Mouse (Mus musculus): ENCODE measurements around the gene Abcd2. TPM values are rescaled to one million over a fixed set of nuclear protein-coding genes. Genes with fewer than 3 reads are reported as not detected.

Abcd2 gene
- polyA plus RNA-seq, 1 experiment from 2014 or later: 16.5 TPM

GRCm38 (mm10) chr15:91192223-91192598, 612 bp upstream of the Abcd2 start:
- H3K4me3 ChIP-seq (ENCODE audit: low read depth, low read length): peak overlapping the region; percentile 52
- H3K27ac ChIP-seq (ENCODE audit: low read depth, low read length): peak overlapping the region; percentile 84
- DNase-seq (ENCODE audit: low spot score) (no peak), ATAC-seq (peak; percentile 49)
- no peaks in the 10 kb centered on the region for H3K9me3 ChIP-seq (replicated peaks; ENCODE audit: control insufficient read depth, low read length)
- peak overlapping the region; percentile 69 for H3K4me2 ChIP-seq (ENCODE audit: low read length)
- peak overlapping the region; percentile 70 for H3K9ac ChIP-seq (ENCODE audit: low read length)
- peaks cover 5% of the 10 kb centered on the region for H3K4me1 ChIP-seq (ENCODE audit: control insufficient read depth, insufficient read depth, low read length)
- no peaks in the 10 kb centered on the region for H3K36me3 ChIP-seq (ENCODE audit: control insufficient read depth, insufficient read depth, low read length)
- 10% methylated on average over 7 of the region's 7 CpGs for WGBS
- no peaks in the 10 kb centered on the region for H3K27me3 ChIP-seq (replicated peaks; ENCODE audit: control insufficient read depth, insufficient read depth, low read length)

- WGBS: 14% methylated on average over 17 of the region's 17 CpGs
- H3K4me3 ChIP-seq (ENCODE audit: low read depth, low read length): peak overlapping the region; percentile 52
- peak; percentile 40 for DNase-seq (ENCODE audit: low spot score)
- peaks cover 5% of the 10 kb centered on the region for H3K4me1 ChIP-seq (ENCODE audit: control insufficient read depth, insufficient read depth, low read length)
- peak overlapping the region; percentile 69 for H3K4me2 ChIP-seq (ENCODE audit: low read length)
- peak overlapping the region; percentile 84 for H3K27ac ChIP-seq (ENCODE audit: low read depth, low read length)
- peak overlapping the region; percentile 70 for H3K9ac ChIP-seq (ENCODE audit: low read length)
- peak; percentile 32; the same call in 1 of the 2 replicates for ATAC-seq
- H3K36me3 ChIP-seq (ENCODE audit: control insufficient read depth, insufficient read depth, low read length): no peaks in the 10 kb centered on the region
- H3K9me3 ChIP-seq (replicated peaks; ENCODE audit: control insufficient read depth, low read length): no peaks in the 10 kb centered on the region
- no peaks in the 10 kb centered on the region for H3K27me3 ChIP-seq (replicated peaks; ENCODE audit: control insufficient read depth, insufficient read depth, low read length)
These were observed 936 bp downstream of the Abcd2 start for GRCm38 (mm10) chr15:91190519-91191207.

GRCm38 (mm10) chr15:91190026-91190425, 1.6 kb downstream of the Abcd2 start:
- H3K27me3 ChIP-seq (replicated peaks; ENCODE audit: control insufficient read depth, insufficient read depth, low read length): no peaks in the 10 kb centered on the region
- no peak for ATAC-seq
- no peaks in the 10 kb centered on the region for H3K9me3 ChIP-seq (replicated peaks; ENCODE audit: control insufficient read depth, low read length)
- peak; percentile 51 for DNase-seq (ENCODE audit: low spot score)
- WGBS: 4% methylated on average over 4 of the region's 4 CpGs
- H3K9ac ChIP-seq (ENCODE audit: low read length): peak overlapping the region; percentile 70
- H3K4me3 ChIP-seq (ENCODE audit: low read depth, low read length): peak overlapping the region; percentile 52
- H3K4me1 ChIP-seq (ENCODE audit: control insufficient read depth, insufficient read depth, low read length): peaks cover 5% of the 10 kb centered on the region
- no peaks in the 10 kb centered on the region for H3K36me3 ChIP-seq (ENCODE audit: control insufficient read depth, insufficient read depth, low read length)
- peak overlapping the region; percentile 84; the same call in 1 of the 2 replicates for H3K27ac ChIP-seq (ENCODE audit: low read depth, low read length)
- H3K4me2 ChIP-seq (ENCODE audit: low read length): peak overlapping the region; percentile 69

- peaks cover 5% of the 10 kb centered on the region for H3K4me1 ChIP-seq (ENCODE audit: control insufficient read depth, insufficient read depth, low read length)
- H3K9me3 ChIP-seq (replicated peaks; ENCODE audit: control insufficient read depth, low read length): no peaks in the 10 kb centered on the region
- H3K36me3 ChIP-seq (ENCODE audit: control insufficient read depth, insufficient read depth, low read length): no peaks in the 10 kb centered on the region
- 71% methylated on average over 6 of the region's 6 CpGs for WGBS
- no peak for ATAC-seq
- no peak overlapping the region for H3K27ac ChIP-seq (ENCODE audit: low read depth, low read length)
- H3K27me3 ChIP-seq (replicated peaks; ENCODE audit: control insufficient read depth, insufficient read depth, low read length): no peaks in the 10 kb centered on the region
- no peak for DNase-seq (ENCODE audit: low spot score)
- H3K9ac ChIP-seq (ENCODE audit: low read length): no peak overlapping the region
- no peak overlapping the region for H3K4me3 ChIP-seq (ENCODE audit: low read depth, low read length)
- H3K4me2 ChIP-seq (ENCODE audit: low read length): no peak overlapping the region
These were observed 5.2 kb downstream of the Abcd2 start for GRCm38 (mm10) chr15:91186358-91186757.

- peak; percentile 78 for ATAC-seq
- peak overlapping the region; percentile 45; the same call in 1 of the 2 replicates for H3K27ac ChIP-seq (ENCODE audit: low read depth, low read length)
- 0 out of 2 replicates have a peak, but pooled peaks cover 6% of the 10 kb centered on the region for H3K36me3 ChIP-seq (ENCODE audit: control insufficient read depth, insufficient read depth, low read length)
- H3K27me3 ChIP-seq (replicated peaks; ENCODE audit: control insufficient read depth, insufficient read depth, low read length): no peaks in the 10 kb centered on the region
- 57% methylated on average over 15 of the region's 15 CpGs for WGBS
- no peaks in the 10 kb centered on the region for H3K4me1 ChIP-seq (ENCODE audit: control insufficient read depth, insufficient read depth, low read length)
- no peak overlapping the region for H3K9ac ChIP-seq (ENCODE audit: low read length)
- no peaks in the 10 kb centered on the region for H3K9me3 ChIP-seq (replicated peaks; ENCODE audit: control insufficient read depth, low read length)
- peak; percentile 65 for DNase-seq (ENCODE audit: low spot score)
- H3K4me2 ChIP-seq (ENCODE audit: low read length): no peak overlapping the region
- no peak overlapping the region for H3K4me3 ChIP-seq (ENCODE audit: low read depth, low read length)
These were observed 11.5 kb downstream of the Abcd2 start for GRCm38 (mm10) chr15:91179911-91180622.

- no peak overlapping the region for H3K9ac ChIP-seq (ENCODE audit: low read length)
- H3K4me3 ChIP-seq (ENCODE audit: low read depth, low read length): no peak overlapping the region
- H3K4me2 ChIP-seq (ENCODE audit: low read length): no peak overlapping the region
- no peak overlapping the region for H3K27ac ChIP-seq (ENCODE audit: low read depth, low read length)
- ATAC-seq: no peak
- 89% methylated on average over 9 of the region's 9 CpGs for WGBS
- no peaks in the 10 kb centered on the region for H3K9me3 ChIP-seq (replicated peaks; ENCODE audit: control insufficient read depth, low read length)
- no peaks in the 10 kb centered on the region for H3K4me1 ChIP-seq (ENCODE audit: control insufficient read depth, insufficient read depth, low read length)
- H3K36me3 ChIP-seq (ENCODE audit: control insufficient read depth, insufficient read depth, low read length): 0 out of 2 replicates have a peak, but pooled peaks cover 6% of the 10 kb centered on the region
- DNase-seq (ENCODE audit: low spot score): no peak
- no peaks in the 10 kb centered on the region for H3K27me3 ChIP-seq (replicated peaks; ENCODE audit: control insufficient read depth, insufficient read depth, low read length)
These were observed 12.8 kb downstream of the Abcd2 start for GRCm38 (mm10) chr15:91178656-91179314.

- 0 out of 2 replicates have a peak, but pooled peaks cover 4% of the 10 kb centered on the region for H3K36me3 ChIP-seq (ENCODE audit: control insufficient read depth, insufficient read depth, low read length)
- H3K4me3 ChIP-seq (ENCODE audit: low read depth, low read length): no peak overlapping the region
- H3K9ac ChIP-seq (ENCODE audit: low read length): no peak overlapping the region
- H3K27me3 ChIP-seq (replicated peaks; ENCODE audit: control insufficient read depth, insufficient read depth, low read length): no peaks in the 10 kb centered on the region
- H3K4me2 ChIP-seq (ENCODE audit: low read length): no peak overlapping the region
- peaks cover 12% of the 10 kb centered on the region; the same call in 1 of the 2 replicates for H3K4me1 ChIP-seq (ENCODE audit: control insufficient read depth, insufficient read depth, low read length)
- peak overlapping the region; percentile 9; the same call in 1 of the 2 replicates for H3K27ac ChIP-seq (ENCODE audit: low read depth, low read length)
- no peak for DNase-seq (ENCODE audit: low spot score)
- WGBS: 54% methylated on average over 4 of the region's 4 CpGs
- no peak for ATAC-seq
- H3K9me3 ChIP-seq (replicated peaks; ENCODE audit: control insufficient read depth, low read length): no peaks in the 10 kb centered on the region
These were observed 19.4 kb downstream of the Abcd2 start for GRCm38 (mm10) chr15:91172193-91172592.

- Histone ChIP-seq H3K9me3 (replicated peaks; ENCODE audit: control insufficient read depth, low read length) (no peaks in the 10 kb centered on the region), H3K4me2 (ENCODE audit: low read length) (no peak overlapping the region), H3K4me3 (ENCODE audit: low read depth, low read length) (no peak overlapping the region), H3K4me1 (ENCODE audit: control insufficient read depth, insufficient read depth, low read length) (peaks cover 12% of the 10 kb centered on the region; the same call in 1 of the 2 replicates), H3K9ac (ENCODE audit: low read length) (no peak overlapping the region), H3K27me3 (replicated peaks; ENCODE audit: control insufficient read depth, insufficient read depth, low read length) (no peaks in the 10 kb centered on the region), H3K27ac (ENCODE audit: low read depth, low read length) (peak overlapping the region; percentile 63), H3K36me3 (ENCODE audit: control insufficient read depth, insufficient read depth, low read length) (0 out of 2 replicates have a peak, but pooled peaks cover 4% of the 10 kb centered on the region)
- DNase-seq (ENCODE audit: low spot score) (peak; percentile 35), ATAC-seq (peak; percentile 57)
- 65% methylated on average over 4 of the region's 4 CpGs for WGBS
These were observed 20.3 kb downstream of the Abcd2 start for GRCm38 (mm10) chr15:91171332-91171731.

Measured in forebrain, embryonic 14.5 days (tissue).